Mouse (Mus musculus) testis, adult 2 months (tissue): Measurements from ENCODE around the gene Kirrel3. TPM values are rescaled to one million over a fixed set of nuclear protein-coding genes. Genes with fewer than 3 reads are reported as not detected.

Experiments used
- H3K27ac ChIP-seq: fragments of 200-500 bp; 2 replicates; pipeline ENCODE4 v1.5.1; 2012; ENCODE audit warnings: low read depth, low read length; ENCODE audit not compliant: control insufficient read depth, insufficient read depth
- H3K27me3 ChIP-seq: fragments of 200-500 bp; 2 replicates; pipeline ENCODE4 v1.6.1; 2012; ENCODE audit warnings: mild to moderate bottlenecking, low read length, moderate library complexity; ENCODE audit not compliant: control insufficient read depth, insufficient read depth
- H3K36me3 ChIP-seq: fragments of 200-500 bp; 2 replicates; pipeline ENCODE4 v1.6.1; 2012; ENCODE audit warnings: mild to moderate bottlenecking, low read length; ENCODE audit not compliant: control insufficient read depth, insufficient read depth
- H3K4me1 ChIP-seq: fragments of 200-500 bp; 2 replicates; pipeline ENCODE4 v1.6.1; 2012; ENCODE audit warnings: low read length; ENCODE audit not compliant: control insufficient read depth, insufficient read depth
- H3K4me3 ChIP-seq: fragments of 200-500 bp; 2 replicates; pipeline ENCODE4 v1.5.1; 2012; ENCODE audit warnings: low read depth, mild to moderate bottlenecking, low read length, moderate library complexity, mixed read lengths; ENCODE audit not compliant: control insufficient read depth
- CTCF ChIP-seq: fragments of 200-500 bp; IDR thresholded peaks from 2 replicates; pipeline ENCODE4 v1.5.1; 2012; ENCODE audit warnings: low read depth, mild to moderate bottlenecking, inconsistent platforms, low read length, moderate library complexity; ENCODE audit not compliant: control insufficient read depth, insufficient read depth, insufficient replicate concordance
- POLR2A ChIP-seq: fragments of 200-500 bp; IDR thresholded peaks from 2 replicates; pipeline ENCODE4 v1.6.1; 2012; ENCODE audit warnings: low read depth, mild to moderate bottlenecking, inconsistent platforms, low read length, moderate library complexity; ENCODE audit not compliant: control insufficient read depth
- polyA plus RNA-seq: library from polyadenylated mRNA; depleted of rRNA; stranded (reverse); fragments of >200 nt; gene quantifications from 2 replicates; pipeline ENCODE4 v1.2.3, GENCODE M21; 2012

Gene Kirrel3
- polyA plus RNA-seq, 1 experiment: 0.10 TPM

- no peak overlapping the region for H3K4me3 ChIP-seq
These were observed 253.7 kb downstream of the Kirrel3 start for GRCm38 (mm10) chr9:34739431-34739830.

GRCm38 (mm10) chr9:34740814-34741213 lies 255.1 kb downstream of the Kirrel3 start:
- Histone ChIP-seq H3K27me3 (no peaks in the 10 kb centered on the region), H3K27ac (no peak overlapping the region)

More at GRCm38 (mm10) chr9:34739431-34739830, 253.7 kb downstream of the Kirrel3 start:
- Histone ChIP-seq H3K4me1 (no peaks in the 10 kb centered on the region), H3K36me3 (no peaks in the 10 kb centered on the region), H3K27me3 (no peaks in the 10 kb centered on the region), H3K27ac (no peak overlapping the region)
- TF ChIP-seq CTCF (no peak), POLR2A (no peak)

GRCm38 (mm10) chr9:34748003-34748402 lies 262.3 kb downstream of the Kirrel3 start:
- H3K4me3 ChIP-seq: no peak overlapping the region
- TF ChIP-seq CTCF: no peak
- TF ChIP-seq POLR2A: no peak
- no peaks in the 10 kb centered on the region for H3K36me3 ChIP-seq
- H3K27me3 ChIP-seq: no peaks in the 10 kb centered on the region
- no peak overlapping the region for H3K27ac ChIP-seq
- H3K4me1 ChIP-seq: no peaks in the 10 kb centered on the region

More at GRCm38 (mm10) chr9:34740814-34741213, 255.1 kb downstream of the Kirrel3 start:
- H3K36me3 ChIP-seq: no peaks in the 10 kb centered on the region
- H3K4me3 ChIP-seq: no peak overlapping the region
- no peaks in the 10 kb centered on the region for H3K4me1 ChIP-seq
- TF ChIP-seq CTCF: no peak
- no peak for TF ChIP-seq POLR2A

DNA sequence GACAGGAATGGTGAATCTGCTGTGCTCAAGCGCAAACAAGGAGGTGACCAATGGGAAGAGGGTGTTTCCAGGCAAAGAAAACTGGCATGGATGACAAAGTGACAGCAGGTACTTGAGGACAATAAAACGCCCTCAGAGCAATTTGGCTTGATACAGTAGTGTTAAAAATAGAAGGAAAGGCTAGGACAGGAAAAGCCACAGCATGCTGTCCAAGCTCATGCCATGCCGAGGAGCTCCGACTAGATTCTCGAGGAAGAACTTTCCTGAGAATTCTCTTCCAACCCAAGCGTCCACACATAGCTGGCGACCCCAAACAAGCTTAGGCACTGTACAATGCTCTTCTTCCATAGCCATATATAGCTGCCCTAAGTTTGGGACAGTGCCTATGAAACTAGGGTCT lies 263.5 kb downstream of the Kirrel3 start:
- H3K4me1 ChIP-seq: no peaks in the 10 kb centered on the region
- no peaks in the 10 kb centered on the region for H3K36me3 ChIP-seq
- H3K4me3 ChIP-seq: no peak overlapping the region
- no peaks in the 10 kb centered on the region for H3K27me3 ChIP-seq
- H3K27ac ChIP-seq: no peak overlapping the region
- TF ChIP-seq POLR2A: no peak
- TF ChIP-seq CTCF: no peak

- Histone ChIP-seq H3K36me3 (no peaks in the 10 kb centered on the region), H3K4me1 (no peaks in the 10 kb centered on the region), H3K27ac (no peak overlapping the region), H3K4me3 (no peak overlapping the region), H3K27me3 (no peaks in the 10 kb centered on the region)
- TF ChIP-seq POLR2A (no peak), CTCF (no peak)
These were observed 264.2 kb downstream of the Kirrel3 start for GRCm38 (mm10) chr9:34749877-34750276.

DNA sequence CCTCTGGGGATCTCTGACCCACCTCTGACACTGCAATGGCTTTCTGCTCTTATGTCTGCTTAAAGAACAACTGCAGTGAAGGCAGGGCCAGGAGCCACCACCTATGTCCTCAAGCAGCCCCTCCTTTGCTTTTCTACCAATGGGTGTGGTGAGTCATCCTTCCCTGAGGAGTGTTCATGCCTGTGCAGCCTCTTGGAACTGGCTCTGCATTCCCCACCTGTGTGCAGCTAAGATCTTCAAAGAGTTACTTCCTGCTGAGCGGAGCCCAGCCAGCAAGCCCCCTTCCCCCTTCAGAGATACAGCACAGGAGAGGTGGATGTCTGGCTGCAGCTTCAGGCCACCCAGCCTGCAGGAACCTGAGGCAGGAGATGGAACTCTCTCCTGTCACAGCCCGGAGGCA lies 265.2 kb downstream of the Kirrel3 start:
- Histone ChIP-seq H3K27ac (no peak overlapping the region), H3K27me3 (no peaks in the 10 kb centered on the region), H3K36me3 (no peaks in the 10 kb centered on the region), H3K4me3 (no peak overlapping the region), H3K4me1 (no peaks in the 10 kb centered on the region)
- TF ChIP-seq POLR2A (no peak), CTCF (no peak)

- no peak overlapping the region for H3K27ac ChIP-seq
- H3K4me3 ChIP-seq: no peak overlapping the region
- H3K36me3 ChIP-seq: no peaks in the 10 kb centered on the region
- no peaks in the 10 kb centered on the region for H3K4me1 ChIP-seq
- H3K27me3 ChIP-seq: no peaks in the 10 kb centered on the region
- TF ChIP-seq POLR2A (no peak), CTCF (no peak)
These were observed 266.5 kb downstream of the Kirrel3 start for GRCm38 (mm10) chr9:34752076-34752800.

DNA sequence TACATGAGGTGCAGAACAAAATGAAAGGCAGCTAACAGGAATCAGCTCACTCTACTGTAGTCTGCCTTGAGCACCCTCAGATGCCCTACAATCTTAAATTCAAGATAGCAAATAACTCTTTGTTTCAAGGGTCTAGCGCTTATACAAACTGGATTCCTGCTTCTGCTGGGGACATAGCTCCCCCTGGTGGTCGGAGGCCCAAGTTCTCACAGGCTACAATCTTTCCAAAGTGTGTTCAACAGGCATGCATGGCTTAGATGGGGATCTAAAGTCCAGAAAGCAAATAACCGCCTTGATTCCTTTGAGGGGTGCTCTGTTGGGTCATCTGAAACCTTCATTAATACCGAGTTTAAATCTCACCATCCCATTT lies 267.1 kb downstream of the Kirrel3 start:
- Histone ChIP-seq H3K27ac (no peak overlapping the region), H3K27me3 (no peaks in the 10 kb centered on the region), H3K36me3 (no peaks in the 10 kb centered on the region), H3K4me3 (no peak overlapping the region), H3K4me1 (no peaks in the 10 kb centered on the region)
- TF ChIP-seq POLR2A (no peak), CTCF (peak; percentile 71; the same call in 1 of the 2 replicates)
